Mouse (Mus musculus) kidney, adult 8-10 months (tissue): ENCODE data around the gene Flt1.
"Not testable (repeated sequence)": the region's sequence is repeated elsewhere in the genome, so short reads cannot be mapped to it uniquely, and the experiment has no call there.

ENCODE experiments used
- DNase-seq, 2 experiments: peaks; one replicate each; pipeline ENCODE4 v3.0.0; 2022

The Flt1 gene

DNA sequence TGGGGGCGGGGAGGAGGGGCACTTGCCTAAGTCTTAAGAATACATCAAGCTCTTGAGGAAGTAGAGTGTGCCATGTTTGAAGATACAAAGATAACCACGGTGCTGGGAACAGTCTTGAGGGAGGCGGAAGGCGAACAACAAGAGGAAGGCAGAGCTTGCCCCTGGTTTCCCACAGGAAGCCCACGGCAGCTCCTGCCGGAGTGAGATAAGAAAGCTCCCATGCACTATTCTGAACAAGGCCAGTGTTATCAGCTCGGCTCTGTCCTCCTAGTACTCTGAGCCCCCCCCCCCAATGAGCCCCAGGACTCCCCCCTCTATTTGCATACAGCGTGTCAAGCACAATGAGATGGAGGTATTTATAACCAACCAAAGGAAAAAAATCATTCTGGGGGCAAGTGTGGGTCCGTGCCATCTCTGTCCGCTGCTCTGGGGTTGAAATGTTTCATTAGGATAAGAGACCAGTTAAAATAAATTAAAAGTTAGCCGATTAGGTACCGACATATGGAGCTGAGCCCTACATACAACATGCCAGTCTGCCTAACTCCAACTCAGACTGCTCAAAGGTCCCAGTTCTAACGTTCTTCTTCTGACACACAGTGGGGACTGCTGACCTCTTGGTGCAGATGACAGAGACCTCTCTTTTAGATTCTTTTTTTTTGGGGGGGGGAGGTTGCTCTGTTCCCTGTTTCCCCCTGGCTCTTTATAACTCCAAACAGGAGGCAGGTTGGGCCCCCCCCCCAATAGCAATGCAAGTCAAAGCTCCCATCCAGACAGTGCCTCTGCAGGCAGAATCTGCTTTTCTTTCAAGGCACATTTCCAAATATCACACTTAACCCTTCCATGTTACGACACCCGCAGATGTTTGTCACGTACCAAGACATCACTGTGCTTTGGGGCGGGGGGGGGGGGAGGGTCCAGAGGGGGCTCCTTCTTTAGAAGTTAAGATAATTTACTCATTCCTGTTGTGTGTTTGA, 67.6 kb downstream of the Flt1 start:
- DNase-seq, result peak; percentile 65 to 78

DNA sequence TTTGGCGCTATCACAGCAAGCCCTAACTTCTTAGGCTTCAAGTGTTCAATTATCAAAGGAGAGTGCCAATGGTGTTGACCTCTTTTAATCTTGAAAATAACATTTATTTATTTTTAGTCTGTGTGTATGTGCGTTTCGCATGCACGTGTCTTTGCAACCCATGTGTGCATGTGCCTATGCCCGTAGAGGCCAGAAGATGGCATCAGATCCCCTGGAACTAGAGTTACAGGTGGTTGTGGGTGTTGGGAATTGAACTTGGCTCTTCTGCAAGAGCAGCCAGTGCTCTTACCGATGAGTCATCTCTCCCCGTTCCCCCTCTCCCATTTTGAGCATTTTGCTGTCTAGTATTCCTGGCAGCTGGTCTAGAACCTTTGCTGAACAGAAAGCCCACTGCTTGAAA, 70.0 kb downstream of the Flt1 start:
- DNase-seq, result no peak

DNA sequence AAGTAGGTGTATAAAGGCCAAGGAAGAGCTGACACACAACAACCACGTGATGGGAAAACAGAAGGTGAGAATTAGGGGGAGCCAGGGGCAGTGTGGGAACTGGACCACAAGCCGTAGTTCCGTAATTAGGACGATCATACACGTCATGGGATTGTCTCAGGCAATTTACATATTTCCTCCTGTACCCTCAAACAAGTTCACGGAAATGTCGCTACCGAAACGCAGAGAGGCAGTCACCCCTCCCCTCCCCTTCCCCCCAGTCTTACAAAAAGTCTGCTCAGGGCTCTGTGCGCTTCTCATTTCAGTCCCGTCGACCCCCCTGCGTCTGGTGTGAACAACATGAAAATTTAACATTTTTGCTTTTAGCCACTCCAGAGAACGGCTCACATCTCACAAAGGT, 74.6 kb downstream of the Flt1 start:
- DNase-seq, result no peak

GRCm38 (mm10) chr5:147646351-147646929, 79.4 kb downstream of the Flt1 start:
- no peak for DNase-seq

DNA sequence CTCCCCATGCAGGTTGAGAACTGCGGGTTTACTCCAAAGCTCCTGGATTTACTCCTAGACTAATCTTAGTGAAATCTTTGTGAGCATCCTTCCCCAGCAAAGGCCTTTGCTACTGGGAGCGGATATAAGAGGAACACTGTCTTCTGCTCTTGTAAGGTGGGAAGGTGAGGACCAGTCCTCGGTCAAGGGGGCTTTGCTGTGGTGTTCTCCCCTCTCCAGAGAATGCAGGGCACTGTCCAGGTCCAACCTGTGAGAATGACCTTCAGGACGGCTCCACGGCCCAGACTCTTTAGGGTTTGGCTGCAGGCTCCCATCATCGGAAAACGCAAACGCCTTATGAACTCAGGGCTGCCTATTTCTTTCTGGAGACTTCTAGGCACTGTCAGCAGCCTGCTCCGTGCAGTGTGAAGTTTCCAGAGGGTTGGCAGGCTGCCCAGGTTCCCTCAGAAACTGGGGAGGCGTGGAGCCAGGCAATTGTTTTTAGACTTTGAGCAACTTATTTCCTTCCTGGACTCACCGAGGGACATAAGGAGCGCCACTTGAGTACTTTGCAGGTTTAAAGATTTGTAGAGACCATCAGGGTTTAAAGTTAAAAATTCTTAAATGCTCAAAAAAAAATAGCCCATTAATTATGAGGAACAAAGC, 80.7 kb downstream of the Flt1 start:
- DNase-seq, result peak; percentile 83

DNA sequence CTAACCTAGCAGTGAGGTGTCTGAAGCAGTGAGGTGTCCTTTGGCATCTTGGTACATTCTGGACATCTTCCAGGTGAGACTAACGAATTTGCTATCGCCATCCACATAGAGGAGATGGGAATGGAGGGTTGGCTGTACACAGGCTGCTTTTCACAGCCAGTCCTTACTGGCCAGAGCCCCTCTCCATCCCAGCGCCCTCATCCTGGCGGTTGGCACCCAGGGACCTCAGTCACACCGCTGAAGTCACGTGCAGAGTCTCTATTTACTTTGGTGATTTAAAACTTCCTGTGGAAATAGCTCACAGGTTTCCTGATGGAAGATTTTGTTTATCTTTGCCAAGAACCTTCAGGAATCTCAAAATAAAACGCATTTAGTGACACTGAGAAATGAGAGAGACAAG, 84.4 kb downstream of the Flt1 start:
- DNase-seq, result peak in 1 of 2 experiments; percentile 43

- DNase-seq, result no peak
Measured at GRCm38 (mm10) chr5:147639940-147640339, 85.9 kb downstream of the Flt1 start.

GRCm38 (mm10) chr5:147636676-147637075, 89.1 kb downstream of the Flt1 start:
- no peak for DNase-seq

DNA sequence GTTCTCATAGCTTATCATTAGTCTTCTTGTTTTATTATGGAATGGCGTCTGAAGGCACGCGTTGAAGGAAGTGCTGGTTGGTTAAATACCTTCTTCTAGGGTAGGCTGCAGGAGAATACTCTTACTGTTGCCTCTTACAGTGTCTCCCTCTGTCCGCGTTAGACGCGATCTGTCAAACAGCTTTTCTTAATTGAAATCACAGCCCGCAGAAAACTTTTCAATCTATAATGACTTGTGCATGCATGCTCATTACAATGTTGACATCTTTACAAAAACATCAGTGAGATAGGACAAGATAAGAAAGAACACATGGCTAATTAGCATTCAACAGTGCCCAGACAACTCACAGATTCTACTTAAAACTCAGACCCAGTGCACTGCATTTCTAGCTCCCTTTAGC, 89.9 kb downstream of the Flt1 start:
- no peak for DNase-seq

DNA sequence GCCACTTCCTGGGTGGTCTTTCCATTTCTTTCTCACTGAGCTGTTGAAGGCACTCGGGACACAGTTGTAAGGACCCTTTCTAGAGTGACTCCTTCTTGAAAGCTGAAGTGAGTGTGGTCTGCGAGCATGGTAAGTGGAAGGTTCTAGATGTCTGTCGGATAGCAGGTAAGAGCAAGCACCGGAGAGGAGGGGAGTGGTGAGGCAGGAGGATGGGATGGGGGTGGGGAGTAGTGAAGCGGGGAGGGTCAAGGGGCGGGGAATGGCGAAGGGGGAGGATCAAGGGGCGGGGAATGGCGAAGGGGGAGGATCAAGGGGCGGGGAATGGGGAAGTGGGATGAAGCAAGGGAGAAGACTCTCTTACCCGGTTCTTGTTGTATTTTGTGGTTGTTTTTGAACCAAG, 91.8 kb downstream of the Flt1 start:
- DNase-seq, result no peak

- DNase-seq, result no peak
Measured at GRCm38 (mm10) chr5:147632716-147633115, 93.1 kb downstream of the Flt1 start.

- peak; percentile 30 to 57 for DNase-seq
Measured at GRCm38 (mm10) chr5:147630426-147631290, 95.2 kb downstream of the Flt1 start.

GRCm38 (mm10) chr5:147626944-147627343, 98.9 kb downstream of the Flt1 start:
- no peak for DNase-seq

- DNase-seq, result no peak
Measured at GRCm38 (mm10) chr5:147623747-147624146, 102.1 kb downstream of the Flt1 start.

DNA sequence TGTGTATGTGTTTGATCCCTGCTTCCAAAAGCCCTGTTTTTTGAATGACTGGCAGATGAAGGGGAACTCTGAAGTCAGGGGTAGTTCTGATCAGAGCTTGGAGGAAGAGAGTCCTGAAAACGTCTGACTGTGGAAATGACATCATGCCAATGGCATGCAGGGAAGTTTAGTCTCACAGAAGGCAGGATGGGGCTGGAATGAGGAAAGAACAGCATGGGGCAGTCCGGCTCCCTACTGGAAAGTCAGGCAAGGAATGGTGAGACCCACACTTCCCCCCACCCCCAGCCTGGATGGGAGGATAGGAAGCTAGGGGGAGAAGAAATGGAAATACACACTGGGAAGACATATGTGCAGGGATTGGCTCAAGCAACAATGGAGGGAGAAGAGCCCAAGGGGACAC, 105.6 kb downstream of the Flt1 start:
- DNase-seq, result no peak

DNA sequence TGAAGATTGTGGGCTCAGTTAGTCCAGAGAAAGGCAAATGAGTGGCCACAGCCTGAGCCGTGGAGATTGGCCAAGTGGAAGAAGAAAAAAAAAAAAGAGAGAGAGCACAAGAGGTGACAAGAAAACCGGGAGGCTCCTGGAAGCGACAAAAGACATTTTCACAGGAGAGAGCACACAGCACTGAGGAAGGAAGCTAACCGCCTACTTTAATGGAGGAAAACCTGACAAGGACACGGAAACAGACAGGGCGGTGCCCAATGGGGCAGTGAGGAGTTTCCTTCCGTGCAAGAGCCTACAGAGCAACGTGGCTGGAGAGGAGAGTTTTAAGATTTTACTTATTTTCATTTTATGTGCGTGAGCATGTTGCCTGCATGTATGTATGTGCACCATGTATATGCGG, 107.6 kb downstream of the Flt1 start:
- DNase-seq, result peak; percentile 29 to 30

DNA sequence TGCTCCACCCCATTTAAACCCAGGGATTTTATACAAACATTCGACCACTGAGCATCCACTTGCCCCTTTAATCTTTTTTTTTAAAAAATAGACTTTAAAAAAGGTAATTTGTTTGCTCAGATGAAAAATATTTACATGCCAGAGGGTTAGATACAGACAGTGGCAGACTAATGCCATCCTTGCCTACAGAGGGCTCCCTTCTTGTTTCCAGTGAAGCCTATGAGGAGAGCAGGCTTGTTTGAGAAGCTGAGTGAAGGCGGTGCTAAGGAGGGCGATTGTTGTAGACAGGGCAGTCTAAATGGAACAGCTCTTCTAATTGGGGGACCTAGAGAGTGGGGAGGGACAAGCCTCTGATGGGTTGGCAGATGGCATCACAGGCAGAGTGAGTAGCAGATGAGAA, 109.4 kb downstream of the Flt1 start:
- DNase-seq, result no peak

DNA sequence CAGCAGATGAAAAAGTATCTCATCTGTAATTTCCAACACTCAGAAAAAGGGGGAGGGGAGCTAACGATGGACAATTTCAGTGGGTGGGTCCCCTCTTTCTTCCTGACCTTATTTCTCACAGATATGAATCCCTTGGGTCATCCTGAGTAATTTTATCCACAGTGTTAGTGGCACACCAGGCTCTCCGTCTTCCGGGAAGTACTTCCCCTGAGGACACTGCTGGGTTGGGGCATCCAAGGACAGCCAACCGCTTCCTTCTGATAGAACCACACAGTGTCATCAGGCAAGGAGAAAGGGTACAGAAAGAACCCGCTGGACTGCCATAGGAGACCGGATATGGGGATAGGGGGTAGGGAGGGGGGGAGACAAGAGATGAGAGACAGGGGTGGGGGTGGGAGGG, 111.2 kb downstream of the Flt1 start:
- no peak for DNase-seq

- not testable (repeated sequence) for DNase-seq
Measured at GRCm38 (mm10) chr5:147611348-147611747, 114.5 kb downstream of the Flt1 start.

DNA sequence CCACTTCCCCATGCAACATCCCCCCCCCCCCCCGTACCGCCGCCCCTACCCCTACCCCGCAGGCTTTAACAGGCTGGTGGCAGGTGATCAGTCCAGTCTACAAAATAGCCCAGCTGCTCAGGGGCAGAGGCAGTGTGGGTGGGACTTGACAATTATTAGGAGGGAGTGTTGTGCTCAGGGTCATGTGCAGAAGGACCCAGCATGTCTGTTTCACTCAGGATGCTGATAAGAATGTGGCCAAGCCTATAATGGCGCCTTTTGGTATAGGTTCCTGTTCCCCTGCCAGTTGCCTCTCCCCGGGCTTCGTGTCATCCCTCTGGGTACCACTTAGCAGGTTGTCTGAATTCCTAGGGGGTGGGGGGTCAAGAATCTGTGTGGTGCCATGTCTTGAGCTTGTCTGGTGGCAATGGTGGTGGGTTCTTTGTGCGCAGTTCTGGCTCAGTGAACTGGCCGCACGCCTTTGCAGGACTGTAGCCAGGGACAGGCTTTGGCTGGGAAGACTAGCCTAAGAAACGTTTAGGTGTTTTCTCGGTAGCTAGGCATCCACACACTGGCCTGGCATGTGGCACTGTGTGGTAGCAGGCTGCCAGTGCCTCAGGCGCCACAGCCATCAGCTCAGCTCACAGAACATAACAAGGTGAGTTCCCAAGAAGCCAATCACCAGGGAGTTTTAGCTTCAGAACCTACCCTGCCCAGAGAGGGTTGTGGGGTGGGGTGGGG, 118.4 kb downstream of the Flt1 start:
- DNase-seq, result peak; percentile 18 to 34

- DNase-seq, result peak in 1 of 2 experiments; percentile 26
Measured at GRCm38 (mm10) chr5:147606751-147607150, 119.1 kb downstream of the Flt1 start.
